Mouse (Mus musculus): ENCODE measurements at regions not wholly inside any gene's neighbourhood (a gene's known extent, or its start where the extent isn't known, plus 50 kb on each side); places are given as distances from the start of the nearest gene placed in this dataset.
A peak's percentile ranks its signal among the peaks of the same experiment; 100 is the strongest.

DNA sequence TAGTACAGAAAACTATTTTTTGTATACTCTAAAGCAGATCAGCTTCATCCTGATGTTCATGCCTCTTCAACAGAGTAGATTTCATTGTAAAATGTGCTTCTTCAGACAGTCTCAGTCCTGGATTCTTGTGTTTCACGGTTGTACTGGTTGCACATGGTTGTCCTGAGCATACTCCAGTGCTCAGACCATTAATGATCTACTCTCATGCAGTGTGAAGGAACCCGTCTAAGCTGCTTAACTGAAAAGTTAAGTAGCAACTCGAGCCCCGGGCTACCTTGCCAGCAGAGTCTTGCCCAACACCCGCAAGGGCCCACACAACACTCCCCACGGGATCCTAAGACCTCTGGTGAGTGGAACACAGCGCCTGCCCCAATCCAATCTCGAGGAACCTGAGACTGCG, 380.3 kb upstream of the Fbxo33 start:
- DNase-seq (ENCODE audit: low read depth, low spot score), result no peak

DNA sequence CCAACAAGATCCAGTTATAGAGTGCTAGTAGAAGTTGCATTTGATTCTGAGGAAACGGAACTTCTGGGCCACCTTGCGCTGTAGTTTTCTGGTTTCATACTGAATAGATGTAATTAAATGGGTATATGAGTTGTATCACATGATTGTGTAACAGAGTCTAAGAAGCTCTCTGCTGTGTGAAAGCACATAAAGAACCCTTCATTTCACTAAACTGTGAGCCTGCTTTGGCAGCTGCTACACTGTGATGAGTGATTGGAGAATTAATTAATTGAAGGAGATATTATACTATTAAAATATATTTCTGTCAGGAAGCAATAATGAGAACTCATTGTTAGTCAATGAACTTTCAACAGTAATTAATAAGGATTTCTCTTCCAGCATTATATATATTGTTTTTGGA, 369.8 kb upstream of the Fbxo33 start:
- no peak for DNase-seq (ENCODE audit: low read depth, low spot score)

DNA sequence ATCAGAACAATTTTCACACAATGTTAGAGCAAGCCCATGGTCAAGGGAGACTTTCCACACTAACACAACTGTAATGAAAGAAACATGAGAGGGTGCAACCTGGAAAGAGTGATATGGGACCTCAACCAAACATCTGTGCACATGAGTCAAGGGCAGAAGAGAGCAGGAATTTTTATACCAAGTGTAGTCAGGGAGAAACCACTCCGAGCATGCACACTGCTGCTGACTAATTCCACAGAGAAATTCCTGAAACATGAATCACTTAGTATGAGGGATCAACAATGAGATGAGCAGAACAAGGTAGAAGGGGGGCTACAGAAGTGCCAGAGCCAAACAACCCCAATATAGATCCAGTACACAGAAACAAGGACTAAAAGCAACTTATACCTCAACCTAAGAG, 363.1 kb upstream of the Fbxo33 start:
- no peak for DNase-seq (ENCODE audit: low read depth, low spot score)

DNA sequence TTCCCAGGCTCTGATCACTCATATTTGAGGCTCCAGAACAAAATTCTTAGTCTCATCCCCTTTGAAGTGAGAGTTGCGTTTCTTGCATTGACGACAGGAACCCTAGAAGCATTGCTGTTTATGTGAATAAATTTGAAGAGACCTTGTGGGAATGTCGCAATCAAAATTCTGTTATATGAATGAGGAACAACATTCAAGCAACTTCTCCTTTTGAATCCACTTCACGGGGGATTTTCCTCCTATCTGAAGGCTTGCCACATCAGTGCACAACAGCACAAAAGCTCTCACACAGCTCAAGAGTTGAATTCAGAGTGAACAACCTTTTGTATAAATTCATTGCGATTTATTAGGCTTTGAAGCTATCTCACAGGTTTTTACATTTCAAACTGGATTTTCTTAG, 360.2 kb upstream of the Fbxo33 start:
- no peak for DNase-seq (ENCODE audit: low read depth, low spot score)

DNA sequence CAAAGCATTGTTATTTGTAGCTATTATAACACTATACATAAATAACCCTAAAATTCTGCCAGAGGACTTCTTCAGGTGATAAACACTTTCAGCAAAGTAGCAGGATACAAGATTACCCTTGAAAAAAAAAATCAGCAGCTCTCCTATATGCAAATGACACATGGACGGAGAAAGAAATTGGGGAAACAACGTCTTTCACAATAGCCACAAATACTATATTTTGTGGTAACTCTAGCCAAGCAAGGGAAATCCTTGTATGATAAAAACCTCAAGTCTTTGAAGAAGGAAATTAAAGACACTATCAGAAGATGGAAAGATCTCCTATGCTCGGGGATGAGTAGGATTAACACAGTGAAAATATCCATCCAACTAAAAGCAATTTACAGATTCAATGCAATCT, 344.4 kb upstream of the Fbxo33 start:
- DNase-seq (ENCODE audit: low read depth, low spot score), result no peak

DNA sequence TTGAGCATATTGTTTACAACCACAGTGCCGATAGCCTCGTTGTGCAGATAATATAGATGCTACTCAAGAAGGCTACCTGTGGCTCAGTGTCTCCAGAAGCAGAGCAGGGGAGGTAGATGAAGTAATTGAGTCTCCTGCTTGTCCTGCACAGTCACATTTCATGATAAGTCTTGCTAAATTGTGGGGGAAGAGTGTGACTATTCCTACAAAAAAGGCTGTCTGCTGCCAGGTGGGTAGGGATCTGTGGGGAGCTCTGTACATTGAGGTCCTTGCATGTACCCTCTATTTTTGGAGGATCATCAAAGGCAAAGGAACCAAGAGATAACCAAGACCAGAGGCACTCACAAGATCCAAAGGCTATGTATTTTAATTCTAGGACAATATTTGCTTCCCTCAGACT, 320.3 kb upstream of the Fbxo33 start:
- DNase-seq (ENCODE audit: low read depth, low spot score), result peak; percentile 63

DNA sequence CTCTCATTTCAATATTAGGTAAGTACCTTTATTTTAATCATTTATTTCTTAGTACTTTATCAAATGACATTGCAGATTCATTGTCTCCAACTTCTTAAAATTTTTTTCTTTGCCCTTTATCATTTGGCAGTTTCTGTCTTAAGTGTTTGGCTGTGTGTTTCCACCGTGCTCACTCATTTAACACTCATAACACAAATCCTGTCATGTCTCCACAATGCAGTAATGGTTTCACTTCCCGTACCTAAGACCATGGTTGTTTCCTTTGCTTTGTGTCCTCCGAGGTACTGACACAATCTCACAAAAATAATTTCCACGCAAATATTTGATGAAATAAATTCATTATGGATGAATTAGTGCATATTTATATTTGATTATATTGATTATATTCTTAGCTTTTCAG, 311.0 kb upstream of the Fbxo33 start:
- no peak for DNase-seq (ENCODE audit: low read depth, low spot score)

DNA sequence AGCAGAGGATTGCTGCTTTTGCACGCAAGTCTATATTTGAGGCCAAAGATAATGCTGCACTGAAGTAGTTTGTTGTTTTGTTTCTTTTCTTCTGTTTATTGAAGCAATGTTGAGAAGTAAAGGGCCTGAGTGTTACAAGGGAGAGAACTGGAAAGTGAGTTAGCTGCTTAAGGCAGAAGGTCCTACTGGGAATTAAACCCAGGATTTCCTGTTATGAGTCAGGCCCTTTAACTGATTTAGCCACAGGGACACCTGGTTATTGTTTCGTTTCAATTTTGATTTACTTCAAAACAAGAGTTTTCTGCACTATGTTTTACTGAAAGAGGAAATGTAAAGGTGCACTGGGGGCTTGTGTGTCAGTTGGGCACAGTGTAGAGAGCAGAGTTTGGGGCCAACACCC, 303.8 kb upstream of the Fbxo33 start:
- no peak for DNase-seq (ENCODE audit: low read depth, low spot score)

DNA sequence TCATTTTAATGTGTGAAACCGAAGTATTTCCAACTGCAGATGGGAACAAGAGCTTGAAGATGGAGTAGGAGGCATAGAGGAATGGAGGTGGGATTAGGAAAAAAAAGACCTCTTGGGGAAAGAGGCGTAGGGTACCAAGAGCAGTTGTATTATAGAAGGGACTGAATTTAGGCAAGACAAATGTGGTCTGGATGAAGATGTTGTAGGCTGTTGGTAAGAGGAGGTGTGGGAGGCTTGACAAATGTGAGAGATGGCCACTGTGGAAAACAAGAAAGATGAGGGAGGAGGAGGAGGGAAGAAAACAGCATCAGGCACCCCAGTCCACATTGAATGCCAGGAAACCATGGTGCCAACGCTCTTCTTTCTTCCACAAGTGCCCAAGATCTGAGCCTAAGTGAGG, 302.4 kb upstream of the Fbxo33 start:
- DNase-seq (ENCODE audit: low read depth, low spot score), result peak; percentile 63

DNA sequence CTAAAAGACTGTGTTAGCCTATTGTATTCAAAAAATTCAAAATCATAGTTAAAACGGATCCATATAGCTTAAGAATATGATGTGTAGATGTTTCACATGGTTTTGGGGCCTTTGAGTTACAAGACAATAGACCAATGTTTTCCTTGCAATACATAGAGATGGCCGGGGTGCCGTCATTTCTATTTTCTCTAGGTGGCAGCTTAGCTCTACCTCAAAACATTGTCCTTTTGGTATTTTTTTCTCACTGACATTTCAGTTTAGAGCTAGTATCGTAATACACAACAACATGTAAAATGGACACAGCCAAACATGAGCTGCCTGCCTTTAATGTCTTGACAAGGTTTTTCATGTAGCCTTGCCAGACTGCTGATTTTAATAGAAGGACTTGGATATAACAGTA, 290.3 kb upstream of the Fbxo33 start:
- DNase-seq (ENCODE audit: low read depth, low spot score), result peak; percentile 72

DNA sequence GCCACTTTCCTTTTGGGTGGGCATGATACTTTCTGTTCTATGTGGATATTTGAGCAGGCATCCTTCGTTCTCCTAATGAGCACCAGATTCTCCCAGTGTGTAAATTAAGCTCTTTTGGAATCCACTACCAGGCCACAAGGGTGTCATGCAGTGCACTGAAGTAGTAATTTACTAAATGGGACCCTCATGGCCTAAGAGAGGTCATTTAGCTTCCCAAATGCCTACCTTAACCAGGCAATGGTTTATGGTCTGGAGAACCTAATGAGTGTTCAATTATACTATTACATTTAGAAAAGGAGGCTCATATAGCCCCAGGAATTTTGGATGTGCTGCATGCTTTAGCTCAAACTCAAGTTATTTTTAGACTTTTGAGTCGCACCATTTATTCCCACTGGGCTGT, 289.6 kb upstream of the Fbxo33 start:
- DNase-seq (ENCODE audit: low read depth, low spot score), result no peak

DNA sequence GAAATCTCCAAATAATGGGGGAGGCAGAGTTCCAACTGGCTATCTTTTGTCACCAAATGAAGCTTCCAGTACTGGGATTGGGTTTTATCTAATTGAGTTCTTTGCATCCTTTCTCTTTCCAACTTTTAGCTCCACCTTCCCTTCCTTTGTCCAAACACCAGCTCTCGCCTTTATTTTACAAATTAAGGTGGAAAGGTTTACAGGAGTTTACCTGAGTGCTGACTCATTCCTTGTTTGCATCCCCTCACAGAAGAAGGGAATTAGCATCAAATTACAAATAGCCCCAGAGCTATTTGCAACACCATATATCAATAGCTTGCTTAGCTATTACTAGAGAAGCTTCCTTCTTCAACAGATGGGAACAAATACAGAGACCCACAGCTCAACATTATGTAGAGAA, 287.9 kb upstream of the Fbxo33 start:
- no peak for DNase-seq (ENCODE audit: low read depth, low spot score)

DNA sequence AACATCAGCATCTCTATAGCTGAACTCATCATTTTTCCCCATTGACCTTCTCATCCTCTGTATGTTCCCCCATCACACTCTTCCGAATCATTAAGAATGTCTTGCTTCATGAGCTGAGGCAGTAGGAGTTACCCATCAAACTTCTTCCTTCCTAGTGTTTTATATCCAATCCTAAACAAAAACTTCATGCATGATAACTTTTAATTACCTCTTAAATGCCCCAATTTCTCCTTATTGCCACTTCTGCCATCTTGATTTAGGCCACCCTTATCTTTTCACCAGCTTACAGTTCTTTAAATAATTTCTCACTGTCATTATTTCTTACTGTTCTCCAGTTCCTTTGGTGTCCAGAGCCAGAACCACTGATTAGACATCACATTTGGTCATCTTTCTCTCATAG, 277.9 kb upstream of the Fbxo33 start:
- DNase-seq (ENCODE audit: low read depth, low spot score), result no peak

DNA sequence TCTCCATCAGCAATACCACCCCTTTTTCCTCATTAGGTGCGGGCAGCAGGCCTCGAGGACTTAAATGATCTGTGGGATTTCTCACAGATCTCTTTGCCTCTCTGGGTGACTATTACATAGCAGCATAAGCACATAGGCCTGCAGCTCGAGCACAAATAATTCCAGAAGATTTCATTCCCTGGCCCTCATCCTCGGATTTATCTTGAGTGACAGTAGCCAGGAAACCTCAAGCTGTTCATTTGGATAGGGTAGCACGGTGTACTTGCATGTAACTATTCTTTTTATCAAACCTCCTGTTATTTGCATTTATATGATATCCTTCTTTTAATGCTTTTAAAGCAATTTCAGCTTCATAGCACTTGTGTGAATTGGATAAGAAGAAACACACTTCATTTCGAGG, 268.5 kb upstream of the Fbxo33 start:
- peak; percentile 31 for DNase-seq (ENCODE audit: low read depth, low spot score)

DNA sequence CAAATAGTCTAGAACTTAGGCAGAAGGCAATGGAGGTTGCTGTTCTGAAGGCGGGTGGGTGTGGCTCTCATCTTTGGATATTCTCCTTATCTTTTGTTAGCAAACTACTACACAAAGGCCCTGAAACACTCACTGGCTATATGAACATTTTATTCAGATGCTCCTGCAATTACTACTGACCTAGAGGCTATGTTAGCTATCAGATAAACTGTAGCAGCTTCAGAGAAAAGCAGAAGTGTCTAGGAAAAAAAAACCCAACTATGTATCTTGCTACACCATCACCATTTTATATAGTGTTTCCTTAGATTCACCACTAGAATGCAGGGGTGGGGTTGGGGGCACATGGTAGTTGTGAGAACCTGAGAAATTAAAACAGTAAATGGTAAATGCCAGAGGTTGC, 268.0 kb upstream of the Fbxo33 start:
- no peak for DNase-seq (ENCODE audit: low read depth, low spot score)

DNA sequence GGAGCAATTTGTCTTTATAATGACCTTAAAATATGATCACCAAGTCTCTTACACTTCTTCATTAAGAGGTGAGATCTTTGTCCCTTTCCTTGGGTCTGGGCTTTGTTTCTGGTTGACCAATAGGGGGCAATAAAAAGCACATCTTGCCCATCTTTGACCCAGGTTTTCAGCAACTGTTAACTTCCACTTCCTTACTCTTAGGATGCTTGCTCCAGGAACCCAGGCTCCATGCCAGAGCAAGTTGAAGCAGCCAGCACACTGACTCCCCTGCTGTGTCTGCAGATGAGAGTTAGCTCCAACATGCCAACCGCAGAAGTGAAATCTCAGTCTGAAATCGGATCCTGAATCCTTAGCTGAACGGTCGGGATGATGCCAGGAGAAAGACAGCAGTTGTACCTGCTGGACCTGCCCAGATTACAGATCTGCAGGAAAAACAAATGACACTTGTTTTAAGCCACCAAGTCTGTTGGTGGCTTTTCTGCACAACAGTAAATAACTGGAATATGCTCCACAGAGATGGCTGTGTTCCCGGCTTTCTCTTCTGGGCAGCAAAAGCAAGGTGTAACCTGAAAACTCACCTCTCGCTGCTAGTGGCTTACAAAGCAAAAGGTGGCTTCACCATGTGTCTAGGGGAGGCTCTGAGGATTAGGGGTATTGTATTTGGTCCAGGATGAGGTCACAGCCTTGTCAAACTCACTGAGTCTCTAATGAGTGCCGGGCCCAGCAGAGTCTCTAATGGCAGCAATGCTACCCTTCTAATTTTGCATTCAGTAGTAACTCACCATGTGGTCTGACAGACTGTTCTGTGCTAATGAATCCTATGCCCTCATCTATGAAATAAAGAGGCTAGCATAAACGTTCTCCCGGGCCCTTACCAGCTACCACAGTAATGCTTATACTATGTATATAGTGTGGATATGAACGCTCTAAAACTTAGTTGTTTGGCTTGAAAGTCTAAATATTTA, 241.8 kb upstream of the Fbxo33 start:
- peak; percentile 82 for DNase-seq (ENCODE audit: low read depth, low spot score)

DNA sequence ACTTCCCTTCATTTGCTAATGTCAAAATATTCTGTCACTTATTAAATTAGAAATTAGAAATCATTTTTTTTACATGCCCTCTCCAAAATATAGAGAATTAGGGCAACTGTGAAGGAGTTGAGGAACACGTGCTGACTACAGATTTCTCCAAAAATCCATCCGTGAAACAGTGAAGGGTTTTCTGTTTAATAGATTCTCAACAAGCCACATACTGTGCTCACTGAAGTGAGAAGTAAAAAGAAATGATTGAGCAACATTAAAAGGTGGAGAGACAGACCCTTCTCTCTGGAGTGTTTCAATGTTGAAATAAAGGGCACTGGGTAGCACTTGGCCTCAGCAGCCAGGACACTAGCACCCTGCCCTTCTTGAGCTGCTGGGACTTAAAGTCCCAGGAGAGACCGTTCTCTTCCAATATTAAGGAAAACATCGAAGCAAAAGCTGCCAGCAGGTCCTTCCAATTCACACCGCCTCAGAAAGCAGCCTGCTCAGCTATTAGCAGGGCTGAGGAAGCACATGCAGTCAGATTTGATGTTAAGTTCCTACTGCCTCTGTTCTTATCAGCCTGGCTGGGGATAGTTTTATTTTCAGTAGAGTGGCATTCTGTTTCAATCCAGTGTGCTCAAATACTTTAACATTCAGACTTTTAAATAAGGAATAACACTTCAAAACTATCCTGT, 236.8 kb upstream of the Fbxo33 start:
- DNase-seq (ENCODE audit: low read depth, low spot score), result no peak

DNA sequence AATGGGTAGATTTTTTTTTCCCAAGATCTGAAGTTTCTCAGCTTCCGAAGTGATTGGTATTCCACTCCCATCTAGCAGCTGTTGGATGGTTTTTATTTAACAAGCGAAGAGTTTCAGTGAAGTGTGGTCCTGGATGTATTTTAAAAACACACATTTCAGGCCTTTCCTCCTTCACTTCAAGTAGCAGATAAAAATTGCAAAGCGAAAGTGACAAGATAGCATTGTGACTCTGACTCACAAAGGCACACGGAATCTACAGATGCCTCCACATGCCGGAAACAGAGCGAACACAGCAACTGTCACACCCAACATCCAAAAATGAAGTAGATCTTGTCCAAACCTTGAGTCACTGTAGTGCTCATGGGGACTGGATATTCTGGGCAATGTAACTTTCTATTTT, 195.5 kb upstream of the Fbxo33 start:
- peak; percentile 86 for DNase-seq (ENCODE audit: low read depth, low spot score)

DNA sequence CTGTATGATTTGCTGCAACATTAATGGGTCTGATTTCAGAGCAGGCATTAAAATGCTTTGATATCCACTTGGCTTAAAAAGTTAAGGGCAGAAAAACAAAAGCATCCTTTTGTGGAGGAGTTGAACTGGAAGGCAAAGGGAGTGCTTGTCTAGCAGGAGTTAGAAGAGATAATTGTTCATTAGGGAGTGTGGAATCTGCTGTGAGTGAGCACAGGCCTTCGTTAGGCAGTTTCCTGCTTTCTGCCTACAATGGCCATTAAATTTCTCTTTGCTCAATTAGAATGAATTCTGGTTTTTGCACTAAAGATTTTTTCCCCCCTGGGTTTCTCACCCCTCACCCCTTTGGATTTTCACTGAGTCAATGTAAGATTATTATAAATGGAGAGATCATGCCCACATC, 192.0 kb upstream of the Fbxo33 start:
- DNase-seq (ENCODE audit: low read depth, low spot score), result no peak

DNA sequence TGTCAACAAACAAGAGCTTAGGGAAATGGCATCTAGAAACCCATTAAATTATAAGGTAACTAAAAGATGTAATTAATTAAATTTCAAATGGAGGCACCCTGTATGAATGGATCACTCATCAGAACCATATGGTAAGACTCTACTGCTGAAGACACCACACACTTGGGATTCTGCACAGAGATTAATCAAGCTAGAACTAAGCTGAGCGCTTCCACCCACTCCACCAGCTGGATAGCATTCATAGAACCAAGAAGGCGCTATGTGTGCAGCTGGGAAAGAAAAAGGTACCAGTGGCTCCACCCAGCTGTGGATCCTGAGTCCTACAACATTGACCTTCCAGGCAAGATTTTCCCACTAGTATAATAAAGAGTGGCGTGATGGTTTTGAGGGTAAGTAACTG, 171.6 kb upstream of the Fbxo33 start:
- peak; percentile 67 for DNase-seq (ENCODE audit: low read depth, low spot score)

DNA sequence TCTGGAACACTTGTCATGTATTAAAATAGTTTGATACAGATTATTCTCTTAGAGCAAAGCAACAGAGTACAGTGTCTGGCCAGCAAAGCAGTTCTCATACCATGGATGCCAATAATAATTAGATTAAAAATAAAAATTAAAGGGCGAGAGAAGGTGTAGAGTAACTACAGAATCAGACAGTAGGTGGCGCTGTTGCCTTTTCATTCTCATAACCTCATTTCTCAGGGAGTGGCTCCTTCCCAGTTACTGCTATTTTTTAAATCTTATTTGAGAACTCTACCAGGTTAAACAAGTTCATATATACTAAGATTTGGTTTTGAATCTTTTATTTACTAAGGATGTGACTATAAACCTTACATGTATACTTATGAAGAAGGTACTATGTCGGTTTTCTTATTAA, 163.3 kb upstream of the Fbxo33 start:
- DNase-seq (ENCODE audit: low read depth, low spot score), result peak; percentile 75

DNA sequence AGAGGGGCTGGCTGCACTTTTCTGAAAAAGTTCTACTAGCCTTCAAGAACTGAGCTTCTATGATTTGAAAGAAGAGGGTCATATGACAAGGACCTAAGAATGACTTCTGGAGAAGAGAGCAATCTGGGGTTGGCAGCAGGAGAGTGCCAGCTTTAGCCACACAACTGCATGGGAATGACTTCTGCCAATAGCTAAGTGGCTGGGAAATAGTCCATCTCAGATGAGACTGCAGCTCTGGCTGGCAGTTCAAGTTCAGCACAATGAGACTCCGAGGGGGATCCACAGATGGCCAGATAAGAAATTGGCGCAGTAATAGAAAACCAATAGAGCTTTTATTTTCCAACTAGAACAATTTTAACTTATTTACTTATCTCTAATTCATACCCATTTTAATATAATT, 122.1 kb upstream of the Fbxo33 start:
- no peak for DNase-seq (ENCODE audit: low read depth, low spot score)

DNA sequence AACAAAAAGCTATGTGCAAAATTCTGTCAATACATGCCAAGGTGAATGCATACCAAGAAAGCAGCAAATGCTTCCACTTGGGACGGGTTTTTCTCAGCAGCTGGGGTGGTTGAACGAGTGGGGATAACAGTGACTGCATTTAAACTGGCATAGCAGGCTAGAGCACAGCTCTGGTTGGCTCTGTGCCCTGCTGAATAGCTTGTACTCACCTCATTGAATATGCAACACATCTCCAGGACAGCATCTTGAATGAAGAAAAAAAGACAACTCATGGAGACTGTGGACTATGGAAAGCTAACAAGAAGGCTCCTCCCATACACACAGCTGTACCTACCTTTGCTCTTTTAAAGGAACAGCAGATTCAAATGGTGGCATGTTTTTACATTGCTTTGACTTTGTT, 111.2 kb upstream of the Fbxo33 start:
- peak; percentile 38 for DNase-seq (ENCODE audit: low read depth, low spot score)
